Mouse (Mus musculus): ENCODE measurements around the gene Rpl4. TPM values are rescaled to one million over a fixed set of nuclear protein-coding genes. Genes with fewer than 3 reads are reported as not detected.
"Not testable (repeated sequence)": the region's sequence is repeated elsewhere in the genome, so short reads cannot be mapped to it uniquely, and the experiment has no call there.

Rpl4 gene
- polyA plus RNA-seq, 1 experiment from 2014 or later: 801 TPM

DNA sequence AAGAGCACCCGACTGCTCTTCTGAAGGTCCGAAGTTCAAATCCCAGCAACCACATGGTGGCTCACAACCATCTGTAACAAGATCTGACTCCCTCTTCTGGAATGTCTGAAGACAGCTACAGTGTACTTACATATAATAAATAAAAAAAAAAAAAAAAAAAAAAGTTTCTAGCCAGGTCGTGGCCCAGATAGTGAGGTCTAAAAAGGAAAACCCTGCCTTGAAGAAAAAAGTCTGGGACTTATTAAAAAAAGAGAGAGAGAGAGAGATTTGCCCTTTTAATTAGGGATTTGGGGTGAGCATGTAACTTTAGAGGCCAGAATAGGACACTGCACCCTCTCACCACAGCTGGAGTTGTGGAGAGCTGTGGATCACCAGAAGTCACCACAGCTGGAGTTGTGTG is 3.2 kb upstream of the Rpl4 start:
- not testable (repeated sequence) for H3K4me2 ChIP-seq (ENCODE audit: low read depth, low read length); ATAC-seq (replicated peaks; ENCODE audit: extremely low read depth, insufficient read depth, low FRiP score)

DNA sequence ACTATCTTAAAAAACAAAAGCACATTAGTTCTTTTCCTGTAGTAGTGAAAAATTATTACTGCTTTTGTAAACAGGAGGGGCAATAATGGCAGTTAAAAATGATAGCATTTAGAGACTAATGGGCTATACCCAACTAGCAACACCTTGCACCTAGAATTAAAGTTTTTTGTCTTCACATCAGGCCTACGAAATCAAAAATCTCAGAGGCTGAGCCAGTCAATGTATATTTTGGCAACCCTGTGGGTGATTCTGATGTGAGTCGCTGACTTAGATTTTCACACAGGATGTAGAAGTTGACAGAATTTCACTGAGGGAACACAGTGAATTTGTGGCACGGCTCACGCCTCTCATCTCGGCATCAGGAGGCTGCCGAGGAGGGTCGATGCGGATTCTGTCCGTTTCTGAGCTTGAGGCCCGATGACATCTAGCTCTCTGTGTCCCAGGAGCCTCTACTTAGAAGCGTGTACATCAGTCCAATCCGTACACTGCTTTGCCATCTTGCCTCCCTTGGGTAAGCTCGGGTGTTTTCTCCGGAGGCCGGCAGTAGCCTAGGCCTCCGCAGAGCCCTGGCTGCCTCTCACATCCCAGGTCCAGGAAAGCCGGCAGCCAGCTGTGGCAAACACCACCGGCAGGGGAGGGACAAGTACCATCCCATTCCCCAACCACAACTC is 895 bp upstream of the Rpl4 start:
- Histone ChIP-seq H3K4me1 (ENCODE audit: control insufficient read depth, insufficient read depth, low read length) (peaks cover 19% of the 10 kb centered on the region), H3K4me3 (ENCODE audit: low read length) (peak overlapping the region; percentile 98), H3K4me2 (ENCODE audit: low read depth, low read length) (peak overlapping the region; percentile 69), H3K36me3 (ENCODE audit: control insufficient read depth, insufficient read depth) (peaks cover 27% of the 10 kb centered on the region), H3K9me3 (replicated peaks; ENCODE audit: control insufficient read depth, low read length) (no peaks in the 10 kb centered on the region), H3K9ac (ENCODE audit: low read length) (peak overlapping the region; percentile 87), H3K27me3 (ENCODE audit: control insufficient read depth, insufficient read depth, low read length) (no peaks in the 10 kb centered on the region), H3K27ac (ENCODE audit: low read length) (peak overlapping the region; percentile 82)
- 2% methylated on average over 18 of the region's 18 CpGs for WGBS
- ATAC-seq (replicated peaks; ENCODE audit: extremely low read depth, insufficient read depth, low FRiP score): peak; percentile 24; the same call in 1 of the 2 replicates

More for the DNA sequence above, 3.2 kb upstream of the Rpl4 start:
- not testable (repeated sequence) for H3K27ac ChIP-seq (ENCODE audit: low read length); H3K9ac ChIP-seq (ENCODE audit: low read length); H3K36me3 ChIP-seq (ENCODE audit: control insufficient read depth, insufficient read depth); H3K4me3 ChIP-seq (ENCODE audit: low read length); H3K27me3 ChIP-seq (ENCODE audit: control insufficient read depth, insufficient read depth, low read length); H3K9me3 ChIP-seq (replicated peaks; ENCODE audit: control insufficient read depth, low read length)
- 86% methylated on average over 3 of the region's 3 CpGs for WGBS
- H3K4me1 ChIP-seq (ENCODE audit: control insufficient read depth, insufficient read depth, low read length): peaks cover 19% of the 10 kb centered on the region

DNA sequence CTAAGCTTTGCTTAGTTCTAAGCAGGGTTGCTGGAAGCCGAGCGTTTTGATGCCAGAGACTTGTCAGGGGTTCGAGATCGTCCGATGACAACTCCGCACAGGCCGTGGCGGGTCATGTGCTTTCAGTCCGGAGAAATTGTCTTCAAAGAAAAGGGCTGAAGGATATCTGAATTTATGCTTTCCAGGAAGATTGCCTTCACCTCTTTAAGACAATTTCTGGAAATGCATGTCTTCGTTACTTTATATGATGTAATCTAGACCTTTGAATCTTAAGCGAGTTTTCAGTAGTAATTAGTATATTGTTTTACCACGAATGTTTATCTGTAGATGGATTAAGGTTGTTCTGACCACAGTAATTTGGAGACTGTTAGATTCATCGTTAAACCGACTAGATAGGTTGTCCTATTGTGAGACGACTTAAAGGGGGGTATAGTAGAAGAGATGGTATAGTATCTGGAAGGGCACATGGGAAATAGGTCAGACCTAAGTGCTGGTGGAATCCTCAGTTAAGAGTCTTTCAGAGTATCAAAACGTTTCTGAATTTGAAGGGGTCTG is 568 bp downstream of the Rpl4 start:
- peaks cover 37% of the 10 kb centered on the region for H3K36me3 ChIP-seq (ENCODE audit: control insufficient read depth, insufficient read depth)
- under 1% methylated on average over 16 of the region's 16 CpGs for WGBS

DNA sequence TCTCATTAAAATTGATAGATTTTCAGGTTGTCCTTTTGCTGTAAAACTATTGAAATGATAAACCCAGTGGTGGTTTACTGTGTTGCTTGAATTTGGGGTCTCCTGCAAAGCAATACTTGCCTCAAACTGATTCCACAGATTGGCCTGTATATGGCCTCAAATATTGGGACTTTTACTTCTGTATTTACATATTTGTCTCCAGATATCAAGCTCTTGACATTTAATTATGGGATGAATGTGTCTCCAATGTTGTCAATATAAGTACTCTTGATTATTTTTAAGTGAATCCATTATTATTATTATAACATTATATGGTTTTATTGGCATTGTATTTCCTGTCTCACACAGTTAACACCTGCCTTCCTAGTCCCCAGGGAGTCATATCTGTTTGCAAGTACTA is 1.2 kb downstream of the Rpl4 start:
- peak overlapping the region; percentile 98 for H3K4me3 ChIP-seq (ENCODE audit: low read length)
- peaks cover 37% of the 10 kb centered on the region for H3K36me3 ChIP-seq (ENCODE audit: control insufficient read depth, insufficient read depth)
- no peak for ATAC-seq (replicated peaks; ENCODE audit: extremely low read depth, insufficient read depth, low FRiP score)
- H3K9me3 ChIP-seq (replicated peaks; ENCODE audit: control insufficient read depth, low read length): no peaks in the 10 kb centered on the region
- H3K27me3 ChIP-seq (ENCODE audit: control insufficient read depth, insufficient read depth, low read length): no peaks in the 10 kb centered on the region
- H3K9ac ChIP-seq (ENCODE audit: low read length): peak overlapping the region; percentile 87
- H3K27ac ChIP-seq (ENCODE audit: low read length): no peak overlapping the region
- H3K4me1 ChIP-seq (ENCODE audit: control insufficient read depth, insufficient read depth, low read length): peaks cover 19% of the 10 kb centered on the region
- peak overlapping the region; percentile 89 for H3K4me2 ChIP-seq (ENCODE audit: low read depth, low read length)

More for the DNA sequence above, 568 bp downstream of the Rpl4 start:
- H3K27me3 ChIP-seq (ENCODE audit: control insufficient read depth, insufficient read depth, low read length): no peaks in the 10 kb centered on the region
- H3K9ac ChIP-seq (ENCODE audit: low read length): peak overlapping the region; percentile 87
- H3K4me1 ChIP-seq (ENCODE audit: control insufficient read depth, insufficient read depth, low read length): peaks cover 19% of the 10 kb centered on the region
- no peaks in the 10 kb centered on the region for H3K9me3 ChIP-seq (replicated peaks; ENCODE audit: control insufficient read depth, low read length)
- peak overlapping the region; percentile 89 for H3K4me2 ChIP-seq (ENCODE audit: low read depth, low read length)
- peak overlapping the region; percentile 98 for H3K4me3 ChIP-seq (ENCODE audit: low read length)
- H3K27ac ChIP-seq (ENCODE audit: low read length): peak overlapping the region; percentile 71
- ATAC-seq (replicated peaks; ENCODE audit: extremely low read depth, insufficient read depth, low FRiP score): no peak

DNA sequence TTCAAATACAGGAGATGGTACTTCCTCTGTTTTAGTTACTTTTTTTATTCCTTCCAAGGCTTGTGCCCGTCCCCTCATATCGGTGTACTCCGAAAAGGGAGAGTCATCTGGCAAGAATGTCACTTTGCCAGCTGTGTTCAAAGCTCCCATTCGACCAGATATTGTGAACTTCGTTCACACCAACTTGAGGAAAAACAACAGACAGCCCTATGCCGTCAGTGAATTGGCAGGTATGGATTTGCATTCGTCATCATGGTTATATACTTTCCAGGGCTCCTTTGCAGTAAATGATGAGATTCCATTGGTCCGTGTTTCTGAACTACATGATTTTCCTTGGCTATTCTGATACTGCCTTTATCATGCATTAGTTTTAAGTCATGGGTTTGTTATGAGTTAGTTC is 1.6 kb downstream of the Rpl4 start:
- Histone ChIP-seq H3K9me3 (replicated peaks; ENCODE audit: control insufficient read depth, low read length) (no peaks in the 10 kb centered on the region), H3K27ac (ENCODE audit: low read length) (no peak overlapping the region), H3K4me3 (ENCODE audit: low read length) (peak overlapping the region; percentile 13; the same call in 1 of the 2 replicates), H3K27me3 (ENCODE audit: control insufficient read depth, insufficient read depth, low read length) (no peaks in the 10 kb centered on the region), H3K4me2 (ENCODE audit: low read depth, low read length) (peak overlapping the region; percentile 89; the same call in 1 of the 2 replicates), H3K4me1 (ENCODE audit: control insufficient read depth, insufficient read depth, low read length) (peaks cover 21% of the 10 kb centered on the region), H3K36me3 (ENCODE audit: control insufficient read depth, insufficient read depth) (peaks cover 37% of the 10 kb centered on the region), H3K9ac (ENCODE audit: low read length) (peak overlapping the region; percentile 87; the same call in 1 of the 2 replicates)
- no peak for ATAC-seq (replicated peaks; ENCODE audit: extremely low read depth, insufficient read depth, low FRiP score)
- WGBS: 48% methylated on average over 8 of the region's 8 CpGs

DNA sequence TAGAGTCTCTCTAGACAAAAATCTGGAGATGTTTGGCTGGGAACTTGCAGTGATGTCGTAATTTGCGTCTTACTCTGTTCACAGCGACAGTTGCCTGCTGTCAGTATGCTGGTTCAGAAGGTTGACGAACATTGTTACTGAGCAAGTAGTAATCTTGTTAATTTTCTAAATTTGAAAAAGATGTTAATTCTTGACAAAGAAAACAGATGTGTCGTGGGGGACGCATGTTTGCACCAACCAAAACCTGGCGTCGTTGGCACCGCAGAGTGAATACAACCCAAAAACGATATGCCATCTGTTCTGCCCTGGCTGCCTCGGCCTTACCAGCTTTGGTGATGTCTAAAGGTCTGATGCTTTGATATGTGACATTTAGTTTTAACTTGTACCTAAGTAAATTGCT is 2.2 kb downstream of the Rpl4 start:
- ATAC-seq (replicated peaks; ENCODE audit: extremely low read depth, insufficient read depth, low FRiP score): no peak
- Histone ChIP-seq H3K27me3 (ENCODE audit: control insufficient read depth, insufficient read depth, low read length) (no peaks in the 10 kb centered on the region), H3K27ac (ENCODE audit: low read length) (no peak overlapping the region), H3K9me3 (replicated peaks; ENCODE audit: control insufficient read depth, low read length) (no peaks in the 10 kb centered on the region), H3K4me1 (ENCODE audit: control insufficient read depth, insufficient read depth, low read length) (peaks cover 26% of the 10 kb centered on the region), H3K36me3 (ENCODE audit: control insufficient read depth, insufficient read depth) (peaks cover 37% of the 10 kb centered on the region), H3K4me2 (ENCODE audit: low read depth, low read length) (no peak overlapping the region), H3K9ac (ENCODE audit: low read length) (no peak overlapping the region), H3K4me3 (ENCODE audit: low read length) (no peak overlapping the region)
- 85% methylated on average over 11 of the region's 11 CpGs for WGBS

DNA sequence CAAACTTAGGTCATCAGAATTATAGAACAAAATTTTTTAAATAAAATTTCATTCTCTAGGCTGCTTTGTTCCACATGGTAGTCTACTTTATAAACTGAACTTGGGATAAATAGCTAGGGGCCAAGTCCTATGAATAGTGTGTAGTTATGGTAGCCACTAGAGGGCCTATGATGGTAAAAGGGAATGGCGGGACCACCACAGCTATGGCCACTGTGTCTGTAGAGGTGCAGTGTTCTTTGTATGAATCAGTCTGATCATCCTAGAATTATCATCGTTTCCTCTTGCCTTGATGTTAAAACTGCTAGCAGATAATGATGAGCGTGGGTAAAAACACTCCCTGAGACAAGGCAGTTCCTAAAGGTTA is 5.4 kb downstream of the Rpl4 start:
- 0 out of 2 replicates have a peak, but pooled peaks have one; percentile 42 for ATAC-seq (replicated peaks; ENCODE audit: extremely low read depth, insufficient read depth, low FRiP score)
- 35% methylated on average over 3 of the region's 3 CpGs for WGBS
- H3K36me3 ChIP-seq (ENCODE audit: control insufficient read depth, insufficient read depth): peaks cover 52% of the 10 kb centered on the region

DNA sequence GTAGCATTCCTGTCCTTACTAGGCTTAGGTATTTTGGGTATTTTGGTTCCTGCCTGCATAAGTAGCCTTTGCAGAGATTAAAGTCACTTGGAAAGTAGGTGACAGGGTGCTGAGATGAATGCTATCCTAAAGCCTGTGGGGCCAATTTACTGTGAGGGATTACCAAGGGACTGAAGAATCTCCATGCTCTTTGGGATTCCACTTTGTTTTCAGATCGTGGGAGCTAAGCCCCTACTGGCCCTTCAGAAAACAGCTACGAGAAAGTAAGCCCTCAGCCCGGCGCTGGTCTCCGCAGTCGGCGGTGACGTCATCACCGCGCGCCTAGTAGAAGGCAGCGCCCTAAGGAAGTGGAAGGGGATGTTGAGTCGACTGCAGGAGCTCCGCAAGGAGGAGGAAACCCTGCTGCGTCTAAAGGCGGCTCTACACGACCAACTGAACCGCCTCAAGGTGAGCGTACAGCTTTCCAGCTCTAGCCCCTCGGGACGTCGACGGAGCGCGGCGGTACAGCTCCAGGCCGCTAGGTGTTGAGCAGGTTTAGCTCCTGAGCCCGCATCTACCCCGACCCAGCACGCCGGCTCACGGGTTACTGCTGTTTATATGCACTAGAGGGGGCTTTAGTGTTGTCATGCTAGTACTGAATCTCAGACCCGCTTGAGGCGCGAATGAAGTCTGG is 5.9 kb downstream of the Rpl4 start, which contains the start of gene Snapc5:
TSS of gene Snapc5 (plus strand) at position 301 of the 673 bp plus-strand sequence.
- no peaks in the 10 kb centered on the region for H3K27me3 ChIP-seq (ENCODE audit: control insufficient read depth, insufficient read depth, low read length)
- H3K4me2 ChIP-seq (ENCODE audit: low read depth, low read length): peak within 1 kb of the TSS; percentile 78

More for the DNA sequence above, 5.4 kb downstream of the Rpl4 start:
- H3K9me3 ChIP-seq (replicated peaks; ENCODE audit: control insufficient read depth, low read length): no peaks in the 10 kb centered on the region
- peak overlapping the region; percentile 80 for H3K9ac ChIP-seq (ENCODE audit: low read length)
- H3K4me1 ChIP-seq (ENCODE audit: control insufficient read depth, insufficient read depth, low read length): peaks cover 15% of the 10 kb centered on the region
- H3K4me3 ChIP-seq (ENCODE audit: low read length): peak overlapping the region; percentile 78
- peak overlapping the region; percentile 78 for H3K4me2 ChIP-seq (ENCODE audit: low read depth, low read length)
- peak overlapping the region; percentile 87 for H3K27ac ChIP-seq (ENCODE audit: low read length)
- no peaks in the 10 kb centered on the region for H3K27me3 ChIP-seq (ENCODE audit: control insufficient read depth, insufficient read depth, low read length)

DNA sequence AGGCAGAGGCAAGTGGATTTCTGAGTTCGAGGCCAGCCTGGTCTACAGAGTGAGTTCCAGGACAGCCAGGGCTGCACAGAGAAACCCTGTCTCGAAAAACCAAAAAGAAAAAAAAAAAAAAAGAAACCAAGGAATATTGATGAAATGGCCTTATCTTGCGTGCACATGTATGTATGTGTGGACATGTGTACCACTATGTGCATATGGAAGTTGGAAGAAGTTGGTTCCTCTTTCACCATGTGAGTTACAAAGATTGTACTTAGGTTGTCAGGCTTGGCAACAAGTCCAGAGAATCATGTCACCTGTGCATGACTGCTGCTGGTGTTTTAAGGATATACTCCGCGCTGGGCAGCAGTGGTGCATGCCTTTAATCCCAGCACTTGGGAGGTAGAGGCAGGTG is 10.1 kb downstream of the Rpl4 start:
- H3K4me2 ChIP-seq (ENCODE audit: low read depth, low read length); H3K4me3 ChIP-seq (ENCODE audit: low read length); H3K27me3 ChIP-seq (ENCODE audit: control insufficient read depth, insufficient read depth, low read length); H3K4me1 ChIP-seq (ENCODE audit: control insufficient read depth, insufficient read depth, low read length); H3K9ac ChIP-seq (ENCODE audit: low read length); H3K9me3 ChIP-seq (replicated peaks; ENCODE audit: control insufficient read depth, low read length); ATAC-seq (replicated peaks; ENCODE audit: extremely low read depth, insufficient read depth, low FRiP score); H3K27ac ChIP-seq (ENCODE audit: low read length): not testable (repeated sequence)
- H3K36me3 ChIP-seq (ENCODE audit: control insufficient read depth, insufficient read depth): peaks cover 30% of the 10 kb centered on the region
- 87% methylated on average over 5 of the region's 5 CpGs for WGBS

More for the DNA sequence above, 5.9 kb downstream of the Rpl4 start, which contains the start of gene Snapc5:
- H3K4me1 ChIP-seq (ENCODE audit: control insufficient read depth, insufficient read depth, low read length): peaks cover 13% of the 10 kb centered on the region
- H3K9me3 ChIP-seq (replicated peaks; ENCODE audit: control insufficient read depth, low read length): no peaks in the 10 kb centered on the region
- peak within 1 kb of the TSS; percentile 78 for H3K4me3 ChIP-seq (ENCODE audit: low read length)
- H3K27ac ChIP-seq (ENCODE audit: low read length): peak within 1 kb of the TSS; percentile 87
- ATAC-seq (replicated peaks; ENCODE audit: extremely low read depth, insufficient read depth, low FRiP score): peak; percentile 95
- under 1% methylated on average over 35 of the region's 35 CpGs for WGBS
- H3K36me3 ChIP-seq (ENCODE audit: control insufficient read depth, insufficient read depth): peaks cover 52% of the 10 kb centered on the region
- H3K9ac ChIP-seq (ENCODE audit: low read length): peak within 1 kb of the TSS; percentile 80

Measured in heart, embryonic 16.5 days (tissue).